Mouse (Mus musculus) heart, postnatal 25 days (tissue): ENCODE results near the gene Zfp931. TPM values are rescaled to one million over a fixed set of nuclear protein-coding genes. Genes with fewer than 3 reads are reported as not detected.
"Not testable (repeated sequence)": the region's sequence is repeated elsewhere in the genome, so short reads cannot be mapped to it uniquely, and the experiment has no call there.

ENCODE experiments used
- DNase-seq: peaks from one replicate; pipeline ENCODE4 v3.0.0; 2022; ENCODE audit warnings: low spot score
- intact Hi-C: fragments of 180-260 bp; cut with DNase I; formaldehyde crosslinking; loops from one replicate; pipeline ENCODE4 v1.15.1; 2025
- total RNA-seq, 2 experiments: library from RNA; stranded (reverse); gene quantifications; 2 replicates each; pipeline ENCODE4 v1.2.3; 2021

Gene Zfp931
- 10 to 100 TPM; 12.2 to 15.3 TPM for total RNA-seq

- peak; percentile 17 for DNase-seq
- intact Hi-C loops, result not testable (repeated sequence)
These were observed at the start of gene Zfp931 for GRCm38 (mm10) chr2:178078166-178078717. Gene Zfp931, minus strand, starts transcription at chr2:178078476.

- intact Hi-C loops, result no loop called here
- no peak for DNase-seq
These were observed 48.0 kb upstream of the Zfp931 start for GRCm38 (mm10) chr2:178126041-178126820.

- intact Hi-C loops, result no loop called here
- DNase-seq, result no peak
These were observed 47.2 kb upstream of the Zfp931 start for GRCm38 (mm10) chr2:178125427-178125826.

- intact Hi-C loops, result no loop called here
- DNase-seq, result no peak
These were observed 45.2 kb upstream of the Zfp931 start for GRCm38 (mm10) chr2:178123466-178123865.

GRCm38 (mm10) chr2:178121946-178122665 lies 43.8 kb upstream of the Zfp931 start:
- no peak for DNase-seq
- intact Hi-C loops, result no loop called here

GRCm38 (mm10) chr2:178121375-178121688 lies 43.1 kb upstream of the Zfp931 start:
- DNase-seq, result no peak
- intact Hi-C loops, result no loop called here

GRCm38 (mm10) chr2:178120651-178121374 lies 42.5 kb upstream of the Zfp931 start:
- intact Hi-C loops, result no loop called here
- no peak for DNase-seq

GRCm38 (mm10) chr2:178120356-178120645 lies 42.0 kb upstream of the Zfp931 start:
- intact Hi-C loops, result no loop called here
- DNase-seq, result no peak

- DNase-seq, result no peak
- intact Hi-C loops, result no loop called here
These were observed 41.5 kb upstream of the Zfp931 start for GRCm38 (mm10) chr2:178119561-178120355.

GRCm38 (mm10) chr2:178118801-178119560 lies 40.7 kb upstream of the Zfp931 start, which contains the start of gene Phactr3:
Gene Phactr3, plus strand, starts transcription at chr2:178118975.
- intact Hi-C loops, result no loop called here
- no peak for DNase-seq

GRCm38 (mm10) chr2:178117946-178118345 lies 39.7 kb upstream of the Zfp931 start:
- DNase-seq, result no peak

GRCm38 (mm10) chr2:178101957-178102356 lies 23.7 kb upstream of the Zfp931 start:
- DNase-seq, result no peak
- intact Hi-C loops, result loop anchor here (2.0 kb wide), 1 partner anchor 163 kb away; no protein-coding TSS in a partner anchor

More at GRCm38 (mm10) chr2:178117946-178118345, 39.7 kb upstream of the Zfp931 start:
- intact Hi-C loops, result no loop called here

- no peak for DNase-seq
- intact Hi-C loops, result loop anchor here (5.0 kb wide), 1 partner anchor 239 kb away; no protein-coding TSS in a partner anchor
These were observed 19.7 kb upstream of the Zfp931 start for GRCm38 (mm10) chr2:178098021-178098420.

GRCm38 (mm10) chr2:178089586-178089985 lies 11.3 kb upstream of the Zfp931 start:
- no peak for DNase-seq
- intact Hi-C loops, result no loop called here

- intact Hi-C loops, result no loop called here
- no peak for DNase-seq
These were observed 20.1 kb downstream of the Zfp931 start for GRCm38 (mm10) chr2:178058195-178058594.

- intact Hi-C loops, result not testable (repeated sequence)
These were observed 50.7 kb downstream of the Zfp931 start for GRCm38 (mm10) chr2:178027601-178028000.

GRCm38 (mm10) chr2:178023861-178024260 lies 54.4 kb downstream of the Zfp931 start:
- DNase-seq, intact Hi-C loops: not testable (repeated sequence)

More at GRCm38 (mm10) chr2:178027601-178028000, 50.7 kb downstream of the Zfp931 start:
- not testable (repeated sequence) for DNase-seq

- peak; percentile 44 for DNase-seq
- intact Hi-C loops, result not testable (repeated sequence)
These were observed 55.2 kb downstream of the Zfp931 start, which contains the start of gene Zfp971 for GRCm38 (mm10) chr2:178023011-178023611. Gene Zfp971, plus strand, starts transcription at chr2:178023284.
